Mouse (Mus musculus) liver, embryonic 15.5 days (tissue): ENCODE measurements at regions not wholly inside any gene's neighbourhood (a gene's known extent, or its start where the extent isn't known, plus 50 kb on each side); places are given as distances from the start of the nearest gene placed in this dataset.

ENCODE experiments used
- ATAC-seq: fragments of 200-750 bp; cut with Nextera tagmentation; 2 replicates; pipeline ENCODE4 v1.8.0; 2017; ENCODE audit warnings: moderate number of reproducible peaks, mild to moderate bottlenecking, moderate library complexity; ENCODE audit not compliant: insufficient read depth
- H3K27ac ChIP-seq: fragments of 300-500 bp; sonication (generic); replicated peaks from 2 replicates; pipeline ENCODE4 v1.5.1; 2015; ENCODE audit warnings: mild to moderate bottlenecking, inconsistent platforms
- H3K27me3 ChIP-seq: fragments of 300-500 bp; sonication (generic); 2 replicates; pipeline ENCODE4 v1.6.1; 2015; ENCODE audit warnings: mild to moderate bottlenecking, inconsistent platforms
- H3K36me3 ChIP-seq: fragments of 300-500 bp; sonication (generic); replicated peaks from 2 replicates; pipeline ENCODE4 v1.6.1; 2015; ENCODE audit warnings: moderate library complexity, mild to moderate bottlenecking, inconsistent platforms
- H3K4me1 ChIP-seq: fragments of 300-500 bp; sonication (generic); replicated peaks from 2 replicates; pipeline ENCODE4 v1.6.1; 2015; ENCODE audit warnings: inconsistent platforms
- H3K4me2 ChIP-seq: fragments of 300-500 bp; sonication (generic); 2 replicates; pipeline ENCODE4 v1.6.1; 2015; ENCODE audit warnings: moderate library complexity, mild to moderate bottlenecking, inconsistent platforms
- H3K4me3 ChIP-seq: fragments of 300-500 bp; sonication (generic); replicated peaks from 2 replicates; pipeline ENCODE4 v1.5.1; 2015; ENCODE audit warnings: mild to moderate bottlenecking, inconsistent platforms
- H3K9ac ChIP-seq: fragments of 300-500 bp; sonication (generic); 2 replicates; pipeline ENCODE4 v1.6.1; 2015; ENCODE audit warnings: moderate library complexity, mild to moderate bottlenecking, inconsistent platforms
- H3K9me3 ChIP-seq: fragments of 300-500 bp; sonication (generic); replicated peaks from 2 replicates; pipeline ENCODE4 v1.6.1; 2016; ENCODE audit warnings: inconsistent platforms
- WGBS: fragments of 180-500 bp; shearing (Covaris S2); methylation state at CpG from one replicate; pipeline ENCODE4 v1.1.7; 2015; ENCODE audit warnings: mixed read lengths; ENCODE audit not compliant: insufficient replicate concordance; 5-methylcytosine and 5-hydroxymethylcytosine counted together

- H3K9ac ChIP-seq = no peak overlapping the region
- H3K4me2 ChIP-seq = no peak overlapping the region
- H3K27ac ChIP-seq = no peak overlapping the region
- no peaks in the 10 kb centered on the region for H3K9me3 ChIP-seq
- H3K27me3 ChIP-seq = no peaks in the 10 kb centered on the region
- H3K4me3 ChIP-seq = no peak overlapping the region
- no peak for ATAC-seq
- WGBS = 42% methylated on average over 3 of the region's 3 CpGs
- H3K4me1 ChIP-seq = no peaks in the 10 kb centered on the region
- no peaks in the 10 kb centered on the region for H3K36me3 ChIP-seq
Observed at GRCm38 (mm10) chr10:92006467-92006866, 715.8 kb downstream of the Nedd1 start.

- WGBS = 61% methylated on average over 4 of the region's 4 CpGs
- no peak overlapping the region for H3K4me2 ChIP-seq
- ATAC-seq = no peak
- no peaks in the 10 kb centered on the region for H3K9me3 ChIP-seq
- H3K27me3 ChIP-seq = no peaks in the 10 kb centered on the region
- no peak overlapping the region for H3K9ac ChIP-seq
- H3K4me1 ChIP-seq = no peaks in the 10 kb centered on the region
- no peak overlapping the region for H3K27ac ChIP-seq
- H3K36me3 ChIP-seq = no peaks in the 10 kb centered on the region
- no peak overlapping the region for H3K4me3 ChIP-seq
Observed at GRCm38 (mm10) chr10:91991040-91991439, 731.2 kb downstream of the Nedd1 start.

- Histone ChIP-seq H3K9me3 (no peaks in the 10 kb centered on the region), H3K4me2 (no peak overlapping the region), H3K4me3 (no peak overlapping the region), H3K9ac (no peak overlapping the region), H3K36me3 (no peaks in the 10 kb centered on the region), H3K27me3 (no peaks in the 10 kb centered on the region), H3K27ac (no peak overlapping the region), H3K4me1 (no peaks in the 10 kb centered on the region)
- 77% methylated on average over 8 of the region's 8 CpGs for WGBS
- ATAC-seq = no peak
Observed at GRCm38 (mm10) chr10:91988364-91988763, 733.9 kb downstream of the Nedd1 start.

- 67% methylated on average over 2 of the region's 2 CpGs for WGBS
- Histone ChIP-seq H3K4me3 (no peak overlapping the region), H3K4me1 (no peaks in the 10 kb centered on the region), H3K9ac (no peak overlapping the region), H3K9me3 (no peaks in the 10 kb centered on the region), H3K27me3 (no peaks in the 10 kb centered on the region), H3K27ac (no peak overlapping the region), H3K36me3 (no peaks in the 10 kb centered on the region), H3K4me2 (no peak overlapping the region)
- no peak for ATAC-seq
Observed at GRCm38 (mm10) chr10:91979841-91980240, 742.4 kb downstream of the Nedd1 start.

GRCm38 (mm10) chr10:91971951-91972350, 750.3 kb downstream of the Nedd1 start:
- no peaks in the 10 kb centered on the region for H3K36me3 ChIP-seq
- no peaks in the 10 kb centered on the region for H3K27me3 ChIP-seq
- no peaks in the 10 kb centered on the region for H3K9me3 ChIP-seq
- no peak overlapping the region for H3K4me2 ChIP-seq
- no peak for ATAC-seq
- no peaks in the 10 kb centered on the region for H3K4me1 ChIP-seq
- WGBS = 47% methylated on average over 2 of the region's 2 CpGs
- H3K9ac ChIP-seq = no peak overlapping the region
- H3K27ac ChIP-seq = no peak overlapping the region
- no peak overlapping the region for H3K4me3 ChIP-seq

- no peaks in the 10 kb centered on the region for H3K4me1 ChIP-seq
- H3K36me3 ChIP-seq = no peaks in the 10 kb centered on the region
- H3K4me3 ChIP-seq = no peak overlapping the region
- 76% methylated on average over 18 of the region's 18 CpGs for WGBS
- H3K4me2 ChIP-seq = no peak overlapping the region
- no peaks in the 10 kb centered on the region for H3K27me3 ChIP-seq
- no peak for ATAC-seq
- no peaks in the 10 kb centered on the region for H3K9me3 ChIP-seq
- no peak overlapping the region for H3K9ac ChIP-seq
- H3K27ac ChIP-seq = no peak overlapping the region
Observed at GRCm38 (mm10) chr10:91967570-91968310, 754.5 kb downstream of the Nedd1 start.

- Histone ChIP-seq H3K4me3 (no peak overlapping the region), H3K36me3 (no peaks in the 10 kb centered on the region), H3K27me3 (no peaks in the 10 kb centered on the region), H3K4me1 (no peaks in the 10 kb centered on the region), H3K9me3 (no peaks in the 10 kb centered on the region), H3K4me2 (no peak overlapping the region), H3K9ac (no peak overlapping the region), H3K27ac (no peak overlapping the region)
- 56% methylated on average over 6 of the region's 6 CpGs for whole genome bisulfite sequencing
- ATAC-seq = no peak
Observed at GRCm38 (mm10) chr10:91959734-91960492, 762.3 kb downstream of the Nedd1 start.

- Histone ChIP-seq H3K4me1 (no peaks in the 10 kb centered on the region), H3K36me3 (no peaks in the 10 kb centered on the region), H3K4me2 (no peak overlapping the region), H3K27me3 (no peaks in the 10 kb centered on the region), H3K27ac (no peak overlapping the region), H3K9me3 (no peaks in the 10 kb centered on the region), H3K9ac (no peak overlapping the region), H3K4me3 (no peak overlapping the region)
- WGBS = 44% methylated on average over 1 of the region's 1 CpGs
- no peak for ATAC-seq
Observed at GRCm38 (mm10) chr10:91953078-91953477, 769.1 kb downstream of the Nedd1 start.

GRCm38 (mm10) chr10:91923626-91924025, 742.5 kb upstream of the Tmpo start:
- no peak for ATAC-seq
- Histone ChIP-seq H3K4me1 (no peaks in the 10 kb centered on the region), H3K4me3 (no peak overlapping the region), H3K27ac (no peak overlapping the region), H3K27me3 (no peaks in the 10 kb centered on the region), H3K9ac (no peak overlapping the region), H3K36me3 (no peaks in the 10 kb centered on the region), H3K9me3 (no peaks in the 10 kb centered on the region), H3K4me2 (no peak overlapping the region)
- WGBS = 65% methylated on average over 3 of the region's 3 CpGs

GRCm38 (mm10) chr10:91889864-91890263, 708.7 kb upstream of the Tmpo start:
- H3K4me3 ChIP-seq = no peak overlapping the region
- 55% methylated on average over 6 of the region's 6 CpGs for WGBS
- H3K4me1 ChIP-seq = no peaks in the 10 kb centered on the region
- no peak overlapping the region for H3K9ac ChIP-seq
- no peaks in the 10 kb centered on the region for H3K9me3 ChIP-seq
- no peak overlapping the region for H3K27ac ChIP-seq
- no peaks in the 10 kb centered on the region for H3K27me3 ChIP-seq
- ATAC-seq = no peak
- H3K36me3 ChIP-seq = no peaks in the 10 kb centered on the region
- H3K4me2 ChIP-seq = no peak overlapping the region

- ATAC-seq = no peak
- H3K36me3 ChIP-seq = no peaks in the 10 kb centered on the region
- 46% methylated on average over 4 of the region's 4 CpGs for WGBS
- H3K9ac ChIP-seq = no peak overlapping the region
- H3K27me3 ChIP-seq = no peaks in the 10 kb centered on the region
- H3K4me3 ChIP-seq = no peak overlapping the region
- H3K27ac ChIP-seq = no peak overlapping the region
- H3K4me1 ChIP-seq = no peaks in the 10 kb centered on the region
- H3K4me2 ChIP-seq = no peak overlapping the region
- H3K9me3 ChIP-seq = no peaks in the 10 kb centered on the region
Observed at GRCm38 (mm10) chr10:91888537-91888936, 707.4 kb upstream of the Tmpo start.
